Mouse (Mus musculus): ENCODE data around the gene Cadps.
A peak's percentile ranks its signal among the peaks of the same experiment; 100 is the strongest.

Gene Cadps

DNA sequence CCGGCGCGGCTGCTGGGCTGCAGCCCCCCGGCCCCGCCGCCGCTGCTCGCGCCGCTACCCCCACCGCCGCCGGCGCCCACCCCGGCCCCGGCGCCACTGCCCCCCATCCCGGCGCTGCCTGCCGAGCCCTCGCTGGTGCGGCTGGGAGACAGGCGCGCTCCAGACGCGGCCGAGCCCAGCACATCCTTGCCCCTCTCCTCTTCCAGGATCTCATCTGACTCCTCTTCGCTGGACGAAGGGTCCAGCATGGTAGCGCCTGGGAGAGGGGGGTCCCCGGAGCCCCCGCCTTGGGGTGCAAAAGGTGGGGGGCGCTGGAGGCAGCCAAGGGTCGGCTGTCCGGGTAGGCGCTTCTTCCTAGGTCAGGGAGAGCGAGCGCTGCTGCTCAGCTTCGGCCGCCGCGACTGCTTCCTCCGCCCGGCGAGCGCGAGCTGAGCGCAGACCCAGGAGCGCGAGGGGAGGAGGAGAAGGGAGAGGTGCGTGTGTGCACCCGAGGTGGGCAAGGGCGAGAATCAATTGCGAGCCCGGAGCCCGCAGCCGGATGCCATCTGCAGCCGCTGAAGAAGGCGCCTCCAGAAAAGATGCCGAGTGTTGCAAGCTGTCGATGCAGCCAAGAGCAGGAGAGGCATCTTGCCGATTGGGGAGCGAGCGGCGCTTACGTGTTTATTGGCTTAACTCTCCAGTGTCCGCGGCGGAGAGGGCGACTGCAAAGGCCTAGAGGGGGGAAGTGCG lies at the start of gene Cadps:
TSS of gene Cadps (minus strand) at position 589 of the 729 bp plus-strand sequence.
- DNase-seq = peak; percentile 86

DNA sequence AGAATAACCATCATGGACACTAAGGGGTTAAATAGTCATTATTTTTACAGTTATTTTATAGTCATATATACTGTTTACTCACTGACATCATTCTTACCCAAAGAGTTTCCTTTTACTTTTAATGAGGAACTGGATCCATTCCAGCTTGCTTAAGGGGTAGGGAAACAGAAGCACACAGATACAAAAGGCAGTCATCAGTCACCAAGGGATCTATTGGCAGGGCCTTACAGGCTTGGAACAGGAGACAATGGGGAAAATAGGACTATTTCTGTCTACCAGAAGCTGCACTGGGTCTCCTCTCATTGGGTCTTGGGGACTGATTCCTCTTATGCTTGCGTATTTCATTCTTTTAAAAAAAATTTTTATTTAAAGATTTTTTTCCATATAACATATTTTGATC lies 46.7 kb upstream of the Cadps start:
- no peak for DNase-seq

DNA sequence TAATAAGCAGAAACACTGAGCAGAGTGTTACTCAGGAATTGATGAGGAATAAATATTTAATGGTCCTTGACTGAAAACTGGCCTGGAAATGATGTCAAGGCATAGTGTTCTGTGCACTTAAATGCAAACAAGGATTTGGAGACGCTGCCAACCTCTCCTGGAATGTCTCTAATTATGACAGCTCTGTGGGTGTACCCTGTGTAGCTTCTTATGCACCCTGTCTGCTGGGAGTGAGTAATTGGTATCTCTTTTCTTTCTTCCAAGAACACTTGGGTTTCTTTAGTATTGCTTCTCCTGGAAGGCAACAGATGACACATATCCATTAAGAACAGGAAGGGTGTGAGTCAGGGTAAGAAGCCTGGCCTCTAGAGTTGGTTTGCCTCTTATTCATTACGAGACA lies 42.4 kb upstream of the Cadps start:
- DNase-seq = no peak

DNA sequence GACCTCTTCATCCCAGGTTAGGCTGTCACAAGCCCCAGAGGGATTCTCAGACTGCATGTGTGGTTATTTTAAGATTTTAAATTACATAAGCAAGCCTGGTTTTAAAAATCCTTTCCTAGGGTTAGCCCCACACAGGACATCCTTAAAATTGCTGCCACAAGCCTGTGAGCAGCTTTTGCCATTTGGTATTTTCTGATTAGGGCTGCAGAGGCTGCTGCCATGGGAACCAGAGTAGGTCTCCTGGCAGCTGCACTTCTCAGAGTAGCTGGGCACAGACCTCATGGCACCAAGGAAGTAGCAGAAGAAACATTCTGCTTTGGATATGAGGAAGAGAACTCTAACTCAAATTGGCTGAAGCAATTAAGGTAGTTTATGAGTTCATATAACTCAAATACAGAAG lies 21.0 kb upstream of the Cadps start:
- no peak for DNase-seq

DNA sequence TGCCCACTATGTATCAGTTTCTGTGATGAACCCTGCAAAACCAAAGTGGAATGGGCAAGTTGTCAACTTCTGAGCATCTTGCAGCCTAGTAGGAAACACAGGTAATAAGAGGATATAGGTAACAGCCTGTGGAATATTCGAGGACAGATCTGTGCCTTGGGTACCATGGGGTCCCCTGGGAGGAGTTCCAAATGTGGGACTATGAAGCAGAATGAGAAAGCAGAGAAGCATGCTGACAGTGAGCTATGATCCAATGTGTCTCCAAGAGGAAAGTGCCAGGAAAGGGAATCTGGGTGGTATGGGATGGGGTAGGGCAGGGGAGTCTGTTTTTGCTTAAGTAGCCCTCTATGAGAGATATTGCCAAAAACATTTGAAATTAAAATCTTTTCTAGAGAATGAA lies 16.6 kb upstream of the Cadps start:
- DNase-seq = no peak

DNA sequence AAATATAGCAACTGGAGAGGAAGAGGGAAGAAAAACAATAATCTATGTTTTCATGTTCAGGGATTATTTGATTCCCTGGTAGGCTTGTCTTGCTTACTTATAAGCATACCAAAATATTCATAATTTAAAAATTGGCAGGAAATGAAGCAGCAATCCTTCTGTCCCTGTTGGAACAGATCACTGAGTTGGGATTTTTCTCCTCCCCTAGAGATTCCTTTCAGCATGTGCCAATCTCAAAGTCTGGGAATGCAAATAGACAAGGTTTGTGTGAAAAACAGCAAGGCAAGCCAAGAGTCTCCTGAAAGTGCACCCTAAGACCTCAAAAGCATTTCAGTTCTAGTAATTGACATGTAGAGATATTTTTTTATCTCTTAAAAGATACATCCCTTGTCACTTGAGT lies 16.1 kb upstream of the Cadps start:
- DNase-seq = no peak

DNA sequence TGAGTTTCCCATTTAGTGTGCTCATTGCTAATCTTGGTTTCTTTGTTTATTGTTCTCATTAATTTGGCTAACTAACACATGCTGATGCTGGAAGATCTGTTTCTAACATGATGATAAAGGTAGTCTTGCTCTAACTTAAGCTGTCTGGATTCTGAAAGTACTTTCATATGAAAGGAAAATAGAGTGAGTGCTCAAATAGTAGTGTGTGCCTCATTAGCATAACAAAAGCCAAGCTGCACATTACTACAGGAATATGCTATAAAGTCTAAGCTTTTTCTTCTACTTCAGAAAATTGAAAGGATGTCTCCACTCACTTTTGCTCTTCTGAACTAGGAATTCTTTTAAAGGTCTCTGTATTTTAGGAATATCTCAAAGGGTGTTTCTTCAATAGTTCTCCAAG lies 15.4 kb upstream of the Cadps start:
- DNase-seq = no peak

DNA sequence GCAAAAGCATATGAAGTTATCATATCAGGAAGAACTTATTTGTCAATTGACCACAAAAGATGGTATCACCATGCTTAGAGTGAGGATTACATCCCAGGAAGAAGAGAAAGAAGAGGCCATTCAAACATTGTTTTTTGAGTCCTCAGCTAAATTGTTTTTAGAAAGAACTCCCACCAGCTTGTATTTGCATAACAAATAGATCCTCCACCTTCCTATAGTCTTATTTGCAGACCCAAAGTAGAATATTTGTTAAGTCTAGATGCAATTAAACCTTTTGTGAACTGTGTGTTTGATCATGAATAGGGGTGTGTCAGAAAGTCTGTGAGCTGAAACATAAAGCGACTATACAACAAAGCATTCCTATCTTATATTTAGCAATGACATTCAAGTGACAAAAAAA lies 15.0 kb upstream of the Cadps start:
- DNase-seq = no peak

DNA sequence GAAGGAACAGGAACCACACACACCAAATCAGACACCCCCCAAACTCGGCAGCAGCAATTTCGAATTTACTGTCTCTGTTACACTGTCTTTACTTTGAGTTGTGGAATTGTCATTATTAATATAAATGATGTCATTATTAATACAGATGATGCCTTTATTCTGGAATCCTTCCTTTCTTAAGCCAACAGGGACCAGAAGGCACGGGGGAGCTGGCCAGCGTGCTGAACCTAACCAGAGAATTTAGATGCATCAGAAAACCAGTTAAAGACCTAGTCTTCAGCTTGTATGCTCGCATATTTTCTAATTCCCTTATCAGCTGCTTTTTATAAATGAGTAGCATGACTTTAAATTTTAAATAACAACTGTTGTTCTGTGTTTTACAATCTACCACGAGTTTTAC lies 902 bp upstream of the Cadps start:
- peak; percentile 23 for DNase-seq

DNA sequence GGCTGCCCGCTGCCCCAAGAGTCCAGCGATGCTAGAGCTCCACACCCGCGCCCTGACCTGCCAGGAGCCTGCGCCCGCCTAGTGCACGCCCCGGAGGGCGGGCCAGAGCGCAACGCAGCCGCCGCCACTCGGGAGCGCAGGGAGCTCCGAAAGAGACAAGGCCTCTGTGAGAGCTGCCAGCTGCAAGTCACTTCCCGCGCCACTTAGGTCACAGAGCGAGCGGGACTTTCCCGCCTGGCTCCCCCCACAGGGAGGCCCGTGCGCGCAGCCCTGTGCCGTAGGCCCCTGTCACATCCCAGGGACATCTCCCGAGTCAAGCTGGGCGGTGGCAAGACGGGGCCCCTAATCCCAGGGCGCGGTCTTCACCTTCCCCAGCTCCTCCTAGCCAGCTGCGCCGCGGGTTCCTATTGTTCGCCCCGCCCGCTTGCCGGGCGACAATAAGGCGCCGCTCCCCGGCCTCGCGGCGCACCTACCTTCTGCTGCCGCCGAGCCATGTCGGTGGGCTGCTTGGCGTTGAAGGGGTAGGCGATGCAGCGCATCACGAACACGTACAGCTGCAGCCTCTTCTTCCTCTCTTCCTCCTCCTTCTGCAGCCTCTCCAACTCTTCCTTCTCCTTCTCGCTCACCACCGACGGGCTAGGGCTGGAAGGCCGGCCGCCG lies 918 bp downstream of the Cadps start:
- DNase-seq = peak; percentile 86

DNA sequence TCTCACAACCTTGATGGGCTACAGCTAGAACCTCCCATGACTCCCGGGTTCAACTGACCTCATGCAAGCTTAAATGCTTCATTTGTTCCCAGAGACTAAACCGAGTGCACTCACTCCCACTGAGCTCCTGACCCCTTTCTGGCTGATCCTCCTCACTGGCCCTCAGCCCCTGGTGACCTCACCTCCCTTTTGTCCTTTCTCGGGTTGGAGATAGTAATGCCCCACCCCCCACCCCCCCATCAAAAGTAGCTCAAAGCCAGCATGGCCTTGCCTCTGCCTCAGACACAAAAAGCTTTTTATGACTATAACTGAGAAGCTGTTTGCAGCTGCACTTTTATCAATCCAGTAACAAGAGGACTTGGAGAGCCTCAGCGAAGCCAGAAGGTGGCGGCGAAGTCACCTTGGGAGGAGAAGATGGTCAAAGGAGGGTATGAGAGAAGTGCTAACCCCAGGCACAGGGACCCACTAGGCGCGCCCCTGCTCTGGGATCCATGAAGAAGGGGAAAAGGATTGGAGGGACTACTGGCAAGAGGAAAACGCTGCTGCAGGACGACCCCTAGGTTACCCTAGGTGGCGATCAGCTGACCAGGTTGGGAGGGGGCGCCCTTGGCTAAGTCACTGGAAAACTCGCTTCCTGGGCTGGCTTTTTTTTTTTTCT lies 1.6 kb downstream of the Cadps start:
- DNase-seq = peak; percentile 38

DNA sequence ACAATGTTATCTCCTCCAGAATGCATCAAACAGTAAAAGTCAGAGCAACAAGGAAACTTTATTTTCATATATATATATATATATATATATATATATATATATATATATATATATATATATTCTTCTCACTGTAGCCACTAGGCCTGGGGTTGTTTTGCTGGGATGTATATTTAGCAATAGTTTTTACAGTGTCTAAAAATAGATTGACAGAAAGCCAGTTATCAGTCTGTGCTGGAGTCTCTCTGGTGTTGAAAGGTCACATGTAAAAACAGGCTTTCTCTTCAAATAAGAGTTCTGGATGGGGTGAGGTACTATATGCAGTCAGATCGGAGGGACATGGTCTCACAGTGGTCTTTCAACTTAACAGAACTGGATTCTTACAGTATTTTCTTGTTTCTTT lies 2.7 kb downstream of the Cadps start:
- DNase-seq = no peak

DNA sequence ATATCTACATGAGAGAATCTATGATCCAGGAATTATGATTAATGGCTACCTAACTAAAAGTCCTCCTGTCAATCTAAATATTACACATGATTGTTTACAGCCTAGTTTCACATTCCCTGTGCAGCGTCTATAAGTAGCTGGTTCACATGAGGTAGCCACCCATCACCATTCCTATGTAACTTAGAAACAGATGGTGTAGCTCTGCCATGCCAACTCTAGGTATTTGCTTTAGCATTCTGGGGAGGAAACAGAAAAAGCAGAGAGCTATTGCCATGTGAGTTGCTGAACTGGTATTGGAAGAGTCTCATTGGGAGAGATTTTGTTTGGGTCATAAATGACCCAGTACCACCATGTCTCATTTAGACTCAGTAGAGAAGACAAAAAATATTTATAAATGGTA lies 4.4 kb downstream of the Cadps start:
- no peak for DNase-seq

DNA sequence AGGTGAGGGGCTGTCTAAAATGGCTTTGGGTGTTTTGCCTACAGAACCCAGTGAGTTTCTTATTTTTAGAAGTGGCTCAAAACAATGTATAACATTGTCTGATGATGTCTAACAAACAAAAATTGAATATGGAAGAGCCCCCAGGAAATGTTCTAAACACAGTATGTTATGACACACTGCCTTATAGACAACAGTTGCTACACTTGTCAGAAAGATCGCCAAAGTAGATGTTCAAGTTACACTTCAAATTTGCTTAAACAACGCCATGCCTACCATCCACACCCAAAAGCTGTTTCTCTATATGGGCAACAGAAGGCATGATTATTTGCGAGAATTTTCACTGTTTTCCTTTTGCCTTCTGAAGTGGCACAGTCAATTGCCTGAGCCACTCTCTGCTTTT lies 10.8 kb downstream of the Cadps start:
- no peak for DNase-seq

DNA sequence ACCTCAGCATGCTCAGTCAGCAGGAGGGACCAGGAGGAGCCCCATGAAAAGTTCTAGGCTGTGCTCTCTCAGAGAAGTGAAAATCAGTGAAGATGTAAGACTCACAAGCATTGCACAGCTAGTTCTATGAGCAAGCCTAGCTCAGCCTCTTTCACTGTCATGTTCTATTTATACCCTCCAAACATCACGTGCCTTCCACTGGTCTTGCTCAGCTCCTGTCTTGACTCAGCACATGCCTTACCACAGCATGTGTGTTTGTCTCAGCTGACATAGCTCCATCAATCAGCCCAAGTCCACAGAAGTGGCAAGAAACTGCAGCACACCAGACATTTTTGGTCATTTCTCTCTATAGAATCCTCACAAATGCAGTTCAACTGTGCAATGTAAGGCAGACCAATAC lies 19.9 kb downstream of the Cadps start:
- DNase-seq = no peak

DNA sequence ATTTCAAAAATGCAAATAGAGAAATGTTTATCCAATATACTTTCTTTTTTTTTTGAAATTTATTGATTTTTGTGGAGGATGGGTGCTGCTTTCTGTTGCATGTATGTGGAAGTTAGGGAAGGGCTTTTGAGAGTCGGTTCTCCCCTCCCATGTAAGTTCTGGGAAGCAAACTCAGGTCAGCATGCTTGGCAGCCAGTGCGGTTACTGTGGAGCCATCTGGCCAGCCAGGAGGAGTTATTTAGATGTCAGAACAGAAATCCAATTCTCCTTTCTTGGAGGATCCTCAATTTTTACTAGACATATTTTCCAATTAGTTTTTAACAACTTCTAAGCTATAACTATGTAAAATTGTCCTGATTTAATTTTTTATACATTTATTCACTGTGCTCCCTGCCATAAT lies 21.8 kb downstream of the Cadps start:
- DNase-seq = peak; percentile 81

DNA sequence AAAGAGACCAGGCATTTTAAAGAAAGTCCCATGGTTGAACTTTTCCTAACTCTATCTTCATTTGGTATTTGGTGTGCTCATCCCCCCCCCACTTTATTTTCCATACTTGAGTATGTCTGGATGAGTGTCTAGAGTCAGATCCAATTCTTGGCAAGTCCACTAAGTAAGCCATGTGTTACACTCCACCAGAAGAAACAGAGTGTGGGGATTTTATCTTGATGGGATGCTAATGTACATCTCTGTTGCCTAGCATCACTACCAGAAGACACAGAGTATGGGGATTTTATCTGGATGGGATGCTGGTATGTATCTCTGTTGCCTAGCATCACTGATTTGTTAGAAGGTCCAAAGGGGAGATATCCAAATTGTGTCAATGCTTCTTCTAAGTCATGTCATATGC lies 24.0 kb downstream of the Cadps start:
- no peak for DNase-seq

DNA sequence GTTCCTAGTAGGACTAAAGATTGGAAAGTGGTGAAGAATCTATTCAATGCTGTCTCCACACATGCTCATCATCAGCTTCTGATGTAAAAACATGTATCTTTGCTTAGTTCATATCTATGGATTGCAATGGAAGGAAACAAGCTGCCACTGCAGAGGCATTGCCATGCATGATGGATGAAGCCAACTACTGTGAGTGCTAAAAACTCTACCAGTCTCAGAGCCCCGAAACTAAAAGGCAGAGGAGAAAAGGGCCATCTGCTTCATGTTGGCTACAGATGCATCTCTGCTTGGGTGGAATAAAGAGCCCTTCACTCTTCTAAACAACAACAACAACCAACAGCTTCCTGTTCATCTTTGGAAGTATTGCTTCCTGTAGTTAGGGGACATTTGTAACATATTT lies 38.6 kb downstream of the Cadps start:
- no peak for DNase-seq

DNA sequence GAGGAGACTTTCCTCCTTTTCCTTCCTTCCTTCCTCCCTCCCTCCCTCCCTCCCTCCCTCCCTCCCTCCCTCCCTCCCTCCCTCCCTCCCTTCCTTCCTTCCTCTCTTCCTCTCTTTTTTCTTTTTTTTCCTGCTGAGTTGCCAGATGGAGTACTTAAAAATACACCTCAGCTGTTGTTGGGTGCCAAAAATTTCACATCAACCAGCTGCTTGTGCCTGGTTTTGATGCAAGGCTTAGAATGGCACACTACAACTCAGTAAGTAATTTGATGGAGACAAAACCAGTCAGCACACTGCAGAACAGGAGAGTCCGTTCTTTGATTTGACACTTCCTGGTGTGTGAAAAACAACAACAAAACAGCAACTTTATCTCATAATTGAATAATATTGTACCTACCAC lies 42.9 kb downstream of the Cadps start:
- DNase-seq = no peak

DNA sequence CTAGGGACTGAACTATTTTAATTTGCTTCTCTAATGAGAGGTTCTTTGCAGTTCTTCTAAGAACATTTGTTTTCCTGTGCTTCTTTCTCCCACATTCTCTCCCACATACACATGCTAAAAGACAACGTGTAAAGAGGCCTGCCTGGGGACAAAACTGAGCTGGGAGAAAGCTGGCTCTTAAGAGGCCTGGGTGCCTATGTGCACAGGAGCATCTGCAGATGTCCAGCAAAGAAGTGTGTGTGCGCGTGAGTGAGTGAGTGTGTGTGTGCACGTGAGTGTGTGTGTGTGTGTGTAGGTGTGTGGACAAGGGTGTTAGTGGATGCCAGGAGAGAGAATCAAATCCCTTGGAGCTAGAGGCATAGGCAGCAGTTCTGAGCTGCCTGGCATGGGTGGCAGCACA lies 44.9 kb downstream of the Cadps start:
- DNase-seq = no peak

DNA sequence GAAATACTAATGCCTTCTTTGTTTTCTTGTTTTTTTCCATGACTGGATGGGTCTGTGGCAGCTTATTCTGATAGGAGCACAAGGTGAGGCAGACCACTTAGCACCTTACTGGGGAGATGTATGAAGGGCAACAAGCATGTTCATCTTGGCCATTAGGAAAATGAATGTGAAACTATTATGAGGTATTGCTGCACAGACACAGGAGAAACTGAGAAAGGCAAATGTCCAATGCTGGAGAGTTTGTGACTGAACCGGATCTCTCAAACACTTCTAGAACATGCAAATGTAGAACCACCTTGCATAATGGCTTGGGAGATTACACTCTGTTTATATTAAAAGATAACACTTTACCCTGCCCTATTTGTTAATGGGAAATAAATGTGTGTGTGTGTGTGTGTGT lies 54.0 kb downstream of the Cadps start:
- no peak for DNase-seq

DNA sequence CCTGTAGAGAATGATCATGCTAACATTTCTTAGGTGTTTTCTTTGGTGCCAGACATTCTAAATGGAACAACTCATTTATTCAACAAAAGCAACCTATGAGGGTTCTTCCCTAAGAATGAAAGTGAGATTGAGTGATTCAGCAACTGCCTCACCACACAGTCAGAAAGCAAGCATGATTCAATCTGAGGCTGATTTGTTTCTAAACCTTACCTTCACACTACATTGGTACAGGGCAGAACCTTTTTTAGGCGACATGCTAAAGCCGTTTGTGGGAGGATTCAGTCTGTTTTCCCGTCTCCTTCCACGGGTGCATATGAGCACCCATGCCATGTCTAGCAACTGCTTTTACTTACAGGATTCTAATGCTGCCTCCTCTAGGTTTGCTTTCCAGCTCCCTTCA lies 69.6 kb downstream of the Cadps start:
- DNase-seq = no peak

DNA sequence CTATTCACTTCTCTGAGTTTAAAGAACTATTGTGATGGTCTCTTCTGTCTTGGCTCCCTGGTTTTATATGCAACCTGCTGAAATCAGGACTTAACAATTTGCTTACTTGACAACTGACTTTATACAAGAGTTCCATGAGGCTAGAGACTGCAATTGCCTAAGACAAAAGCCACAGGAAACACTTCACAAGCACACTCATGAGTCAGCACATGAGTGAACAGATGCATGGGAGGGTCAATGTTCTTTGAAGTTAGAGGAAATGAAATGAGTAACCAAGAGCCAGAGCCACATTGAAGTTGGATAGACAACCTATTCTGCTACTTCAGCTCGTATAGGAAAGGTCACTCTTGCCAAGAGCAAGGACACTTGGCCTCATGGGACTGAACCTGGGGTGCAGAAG lies 71.1 kb downstream of the Cadps start:
- DNase-seq = no peak

DNA sequence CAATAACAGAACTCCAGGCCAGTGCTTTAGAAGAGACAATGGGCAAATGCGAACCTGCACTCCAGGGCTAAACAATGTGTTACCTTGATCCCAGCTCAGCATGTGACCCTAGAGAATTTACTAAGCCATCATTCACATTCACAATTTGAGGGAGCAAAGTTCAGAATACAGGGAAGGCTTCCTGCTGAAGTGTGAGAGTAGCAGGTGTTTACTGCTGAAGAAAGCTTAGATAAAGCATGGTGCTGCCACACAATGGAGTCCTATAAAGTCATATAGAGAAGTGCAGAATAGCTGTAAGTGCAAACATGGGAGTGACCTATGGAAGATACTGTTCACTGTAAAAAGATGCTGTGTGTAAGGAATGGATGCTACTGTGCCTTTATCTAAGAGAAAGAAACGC lies 91.9 kb downstream of the Cadps start:
- DNase-seq = no peak
